Mouse (Mus musculus) olfactory bulb, adult 2 months (tissue): ENCODE data around the gene Nrp1.

Experiments used
- CTCF ChIP-seq: fragments of 200-500 bp; IDR thresholded peaks from 2 replicates; pipeline ENCODE4 v1.5.1; 2012; ENCODE audit warnings: low read depth, mild to moderate bottlenecking, low read length, moderate library complexity; ENCODE audit not compliant: insufficient read depth
- POLR2A ChIP-seq: fragments of 200-500 bp; IDR thresholded peaks from 2 replicates; pipeline ENCODE4 v1.6.1; 2012; ENCODE audit warnings: mild to moderate bottlenecking, low read depth, low read length, moderate library complexity; ENCODE audit not compliant: insufficient read depth

GRCm38 (mm10) chr8:128396968-128397367 lies 38.6 kb downstream of the Nrp1 start:
- TF ChIP-seq POLR2A (no peak), CTCF (no peak)
